Mouse (Mus musculus): ENCODE measurements around the gene Cntn3. TPM values are rescaled to one million over a fixed set of nuclear protein-coding genes. Genes with fewer than 3 reads are reported as not detected.
A peak's percentile ranks its signal among the peaks of the same experiment; 100 is the strongest.

Cntn3 gene
- polyA plus RNA-seq, 1 experiment from 2014 or later, result 3.5 TPM

- 73% methylated on average over 3 of the region's 3 CpGs for WGBS
- Histone ChIP-seq H3K9ac (replicated peaks) (no peak overlapping the region), H3K36me3 (no peaks in the 10 kb centered on the region), H3K4me3 (replicated peaks) (no peak overlapping the region), H3K4me1 (no peaks in the 10 kb centered on the region), H3K4me2 (no peak overlapping the region), H3K27me3 (replicated peaks) (no peaks in the 10 kb centered on the region), H3K9me3 (replicated peaks) (no peaks in the 10 kb centered on the region), H3K27ac (replicated peaks) (no peak overlapping the region)
- no peak for ATAC-seq (ENCODE audit: low FRiP score)
Measured at GRCm38 (mm10) chr6:102556497-102556896, 16.4 kb downstream of the Cntn3 start.

- no peak overlapping the region for H3K4me3 ChIP-seq (replicated peaks)
- ATAC-seq (ENCODE audit: low FRiP score), result no peak
- no peaks in the 10 kb centered on the region for H3K4me1 ChIP-seq
- no peaks in the 10 kb centered on the region for H3K27me3 ChIP-seq (replicated peaks)
- WGBS, result 93% methylated on average over 4 of the region's 4 CpGs
- no peak overlapping the region for H3K27ac ChIP-seq (replicated peaks)
- no peaks in the 10 kb centered on the region for H3K36me3 ChIP-seq
- no peak overlapping the region for H3K9ac ChIP-seq (replicated peaks)
- no peaks in the 10 kb centered on the region for H3K9me3 ChIP-seq (replicated peaks)
- H3K4me2 ChIP-seq, result no peak overlapping the region
Measured at GRCm38 (mm10) chr6:102555814-102556437, 17.0 kb downstream of the Cntn3 start.

GRCm38 (mm10) chr6:102555067-102555657 is 17.7 kb downstream of the Cntn3 start:
- Histone ChIP-seq H3K36me3 (no peaks in the 10 kb centered on the region), H3K4me1 (no peaks in the 10 kb centered on the region), H3K9me3 (replicated peaks) (no peaks in the 10 kb centered on the region), H3K9ac (replicated peaks) (no peak overlapping the region), H3K27ac (replicated peaks) (no peak overlapping the region), H3K4me3 (replicated peaks) (no peak overlapping the region), H3K4me2 (no peak overlapping the region), H3K27me3 (replicated peaks) (no peaks in the 10 kb centered on the region)
- WGBS, result 81% methylated on average over 3 of the region's 3 CpGs
- ATAC-seq (ENCODE audit: low FRiP score), result no peak

GRCm38 (mm10) chr6:102541633-102542412 is 31.1 kb downstream of the Cntn3 start:
- Histone ChIP-seq H3K9me3 (replicated peaks) (no peaks in the 10 kb centered on the region), H3K27me3 (replicated peaks) (no peaks in the 10 kb centered on the region), H3K4me1 (peaks cover 7% of the 10 kb centered on the region), H3K9ac (replicated peaks) (no peak overlapping the region), H3K4me2 (no peak overlapping the region), H3K27ac (replicated peaks) (no peak overlapping the region), H3K36me3 (no peaks in the 10 kb centered on the region), H3K4me3 (replicated peaks) (no peak overlapping the region)
- 86% methylated on average over 7 of the region's 7 CpGs for WGBS
- ATAC-seq (ENCODE audit: low FRiP score), result no peak

- Histone ChIP-seq H3K27ac (replicated peaks) (no peak overlapping the region), H3K36me3 (no peaks in the 10 kb centered on the region), H3K27me3 (replicated peaks) (no peaks in the 10 kb centered on the region), H3K4me2 (no peak overlapping the region), H3K4me1 (no peaks in the 10 kb centered on the region), H3K9ac (replicated peaks) (no peak overlapping the region), H3K4me3 (replicated peaks) (no peak overlapping the region), H3K9me3 (replicated peaks) (no peaks in the 10 kb centered on the region)
- ATAC-seq (ENCODE audit: low FRiP score), result no peak
- WGBS, result 82% methylated on average over 4 of the region's 4 CpGs
Measured at GRCm38 (mm10) chr6:102535599-102535998, 37.3 kb downstream of the Cntn3 start.

- no peak overlapping the region for H3K27ac ChIP-seq (replicated peaks)
- no peaks in the 10 kb centered on the region for H3K4me1 ChIP-seq
- H3K36me3 ChIP-seq, result no peaks in the 10 kb centered on the region
- H3K4me2 ChIP-seq, result no peak overlapping the region
- no peaks in the 10 kb centered on the region for H3K27me3 ChIP-seq (replicated peaks)
- WGBS, result 85% methylated on average over 2 of the region's 2 CpGs
- no peak for ATAC-seq (ENCODE audit: low FRiP score)
- H3K4me3 ChIP-seq (replicated peaks), result no peak overlapping the region
- no peak overlapping the region for H3K9ac ChIP-seq (replicated peaks)
- H3K9me3 ChIP-seq (replicated peaks), result no peaks in the 10 kb centered on the region
Measured at GRCm38 (mm10) chr6:102523037-102523436, 49.9 kb downstream of the Cntn3 start.

- Histone ChIP-seq H3K27ac (replicated peaks) (no peak overlapping the region), H3K36me3 (no peaks in the 10 kb centered on the region), H3K9me3 (replicated peaks) (no peaks in the 10 kb centered on the region), H3K4me1 (no peaks in the 10 kb centered on the region), H3K4me2 (no peak overlapping the region), H3K4me3 (replicated peaks) (no peak overlapping the region), H3K27me3 (replicated peaks) (no peaks in the 10 kb centered on the region), H3K9ac (replicated peaks) (no peak overlapping the region)
- WGBS, result 39% methylated on average over 2 of the region's 2 CpGs
- ATAC-seq (ENCODE audit: low FRiP score), result no peak
Measured at GRCm38 (mm10) chr6:102520977-102521376, 51.9 kb downstream of the Cntn3 start.

- Histone ChIP-seq H3K4me3 (replicated peaks) (no peak overlapping the region), H3K27ac (replicated peaks) (peak overlapping the region; percentile 33; the same call in 1 of the 2 replicates), H3K36me3 (no peaks in the 10 kb centered on the region), H3K9ac (replicated peaks) (no peak overlapping the region), H3K9me3 (replicated peaks) (no peaks in the 10 kb centered on the region), H3K27me3 (replicated peaks) (no peaks in the 10 kb centered on the region), H3K4me2 (no peak overlapping the region), H3K4me1 (no peaks in the 10 kb centered on the region; the same call in 1 of the 2 replicates)
- WGBS, result 58% methylated on average over 2 of the region's 2 CpGs
- peak; percentile 87 for ATAC-seq (ENCODE audit: low FRiP score)
Measured at GRCm38 (mm10) chr6:102515231-102515630, 57.7 kb downstream of the Cntn3 start.

- H3K27me3 ChIP-seq (replicated peaks), result no peaks in the 10 kb centered on the region
- H3K9me3 ChIP-seq (replicated peaks), result no peaks in the 10 kb centered on the region
- no peak overlapping the region for H3K27ac ChIP-seq (replicated peaks)
- WGBS, result 22% methylated on average over 1 of the region's 1 CpGs
- no peaks in the 10 kb centered on the region; the same call in 1 of the 2 replicates for H3K4me1 ChIP-seq
- H3K9ac ChIP-seq (replicated peaks), result no peak overlapping the region
- H3K36me3 ChIP-seq, result no peaks in the 10 kb centered on the region
- H3K4me2 ChIP-seq, result no peak overlapping the region
- no peak for ATAC-seq (ENCODE audit: low FRiP score)
- H3K4me3 ChIP-seq (replicated peaks), result no peak overlapping the region
Measured at GRCm38 (mm10) chr6:102512085-102512484, 60.8 kb downstream of the Cntn3 start.

- ATAC-seq (ENCODE audit: low FRiP score), result no peak
Measured at GRCm38 (mm10) chr6:102485509-102485908, 87.4 kb downstream of the Cntn3 start.

GRCm38 (mm10) chr6:102478320-102479080 is 94.4 kb downstream of the Cntn3 start:
- Histone ChIP-seq H3K9me3 (replicated peaks) (no peaks in the 10 kb centered on the region), H3K27me3 (replicated peaks) (no peaks in the 10 kb centered on the region), H3K4me2 (no peak overlapping the region), H3K4me1 (no peaks in the 10 kb centered on the region), H3K27ac (replicated peaks) (no peak overlapping the region), H3K4me3 (replicated peaks) (no peak overlapping the region), H3K9ac (replicated peaks) (no peak overlapping the region), H3K36me3 (no peaks in the 10 kb centered on the region)
- 79% methylated on average over 8 of the region's 8 CpGs for WGBS
- no peak for ATAC-seq (ENCODE audit: low FRiP score)

More at GRCm38 (mm10) chr6:102485509-102485908, 87.4 kb downstream of the Cntn3 start:
- Histone ChIP-seq H3K9me3 (replicated peaks) (no peaks in the 10 kb centered on the region), H3K4me2 (no peak overlapping the region), H3K27ac (replicated peaks) (no peak overlapping the region), H3K27me3 (replicated peaks) (no peaks in the 10 kb centered on the region), H3K36me3 (no peaks in the 10 kb centered on the region), H3K4me3 (replicated peaks) (no peak overlapping the region), H3K4me1 (no peaks in the 10 kb centered on the region), H3K9ac (replicated peaks) (no peak overlapping the region)
